Mouse (Mus musculus): Measurements from ENCODE around the gene Wnk2. TPM values are rescaled to one million over a fixed set of nuclear protein-coding genes. Genes with fewer than 3 reads are reported as not detected.

Wnk2 gene
- total RNA-seq, 2 experiments from 2014 or later: not detected

DNA sequence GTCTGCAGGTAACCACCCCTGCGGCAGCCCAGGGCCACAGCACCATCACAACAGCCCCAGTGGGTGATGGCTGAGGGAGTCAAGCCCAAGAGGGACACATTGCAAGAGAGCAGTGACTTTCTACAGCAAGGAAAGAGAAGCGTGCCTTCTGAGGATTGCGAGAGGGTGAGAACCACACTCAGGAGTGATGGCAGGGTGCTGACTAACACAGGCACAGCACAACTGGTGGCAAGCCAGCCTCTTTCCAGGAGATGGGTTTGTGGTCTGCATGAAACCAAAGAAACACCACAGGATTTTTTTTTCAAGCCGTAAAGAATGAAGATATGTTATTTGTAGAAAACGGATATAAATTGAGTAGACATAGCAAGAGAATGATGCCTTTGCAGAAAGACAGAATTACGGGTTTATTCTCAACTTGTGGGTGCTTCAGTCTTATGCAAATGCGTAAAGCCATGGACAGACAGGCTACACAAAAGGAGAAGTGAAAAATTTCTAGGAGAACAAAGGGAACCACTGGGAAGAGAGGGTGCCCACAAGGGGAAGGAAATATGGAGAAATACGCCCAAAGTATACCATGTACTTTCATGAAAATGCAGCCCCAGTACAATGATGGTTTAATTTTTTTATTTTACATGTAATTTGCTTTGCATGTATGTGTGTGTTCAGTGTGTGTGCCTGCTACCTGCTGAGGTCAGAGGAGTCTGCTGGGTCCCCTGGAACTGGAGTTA, 39.5 kb downstream of the Wnk2 start:
- ATAC-seq (replicated peaks; ENCODE audit: low FRiP score, poor library complexity, severe bottlenecking): no peak

DNA sequence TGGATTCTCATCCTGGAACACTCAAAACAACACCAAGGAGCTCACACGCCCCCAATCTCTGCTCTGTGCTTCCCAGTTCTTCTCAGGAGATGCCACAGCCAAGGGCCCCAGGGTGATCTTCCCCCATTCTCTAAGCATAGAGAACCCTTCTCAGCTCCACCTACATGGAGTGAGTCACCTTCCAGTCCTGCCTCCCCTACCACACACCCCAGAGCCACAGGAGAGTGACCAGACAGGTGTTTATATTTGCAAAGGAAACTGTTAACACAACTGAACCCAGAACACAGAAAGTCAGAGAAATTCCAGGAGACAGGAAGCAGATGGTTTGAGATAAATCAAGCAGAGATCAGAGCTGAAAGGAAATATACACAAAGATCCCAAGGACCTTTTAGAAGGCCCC, 43.9 kb downstream of the Wnk2 start:
- no peak for ATAC-seq (replicated peaks; ENCODE audit: low FRiP score, poor library complexity, severe bottlenecking)

DNA sequence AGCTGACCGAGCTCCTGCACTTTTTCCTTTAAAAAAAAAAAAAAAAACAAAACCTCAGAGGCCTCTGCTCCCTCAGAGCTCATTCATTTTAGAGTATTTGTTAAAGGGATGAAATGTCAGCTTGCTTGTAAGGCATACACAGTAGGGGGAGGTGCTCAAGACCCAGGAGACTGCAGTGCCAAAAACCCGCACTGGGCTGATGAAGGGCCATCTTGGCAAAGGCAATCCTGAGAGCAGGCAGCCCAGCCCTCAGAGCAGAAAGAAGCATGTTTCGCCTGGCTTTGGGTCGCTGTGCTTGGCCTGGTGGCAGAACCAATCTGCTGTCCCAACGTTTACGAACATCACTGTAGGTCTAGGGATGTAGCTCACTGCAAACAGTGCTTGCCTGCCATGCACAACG, 44.6 kb downstream of the Wnk2 start:
- ATAC-seq (replicated peaks; ENCODE audit: low FRiP score, poor library complexity, severe bottlenecking): no peak

DNA sequence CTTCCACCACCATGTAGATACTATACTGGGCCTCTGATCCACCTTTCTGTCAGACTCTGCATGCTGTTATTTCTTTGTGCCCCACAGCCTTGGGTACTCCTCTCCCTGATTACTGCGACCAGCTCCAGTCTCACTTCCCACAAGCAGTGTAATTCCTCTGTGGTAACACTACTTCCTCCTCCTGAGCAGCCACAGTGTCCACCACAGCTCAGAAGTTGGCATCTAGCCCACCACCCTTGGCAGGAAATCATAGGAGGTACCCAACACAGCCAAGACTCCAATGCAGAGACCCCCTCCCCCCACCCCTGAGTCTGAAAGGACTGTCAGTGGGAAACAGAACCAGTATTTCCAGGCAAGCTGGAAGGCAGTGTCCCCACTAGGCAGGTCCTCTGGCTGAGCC, 47.4 kb downstream of the Wnk2 start:
- ATAC-seq (replicated peaks; ENCODE audit: low FRiP score, poor library complexity, severe bottlenecking): no peak

DNA sequence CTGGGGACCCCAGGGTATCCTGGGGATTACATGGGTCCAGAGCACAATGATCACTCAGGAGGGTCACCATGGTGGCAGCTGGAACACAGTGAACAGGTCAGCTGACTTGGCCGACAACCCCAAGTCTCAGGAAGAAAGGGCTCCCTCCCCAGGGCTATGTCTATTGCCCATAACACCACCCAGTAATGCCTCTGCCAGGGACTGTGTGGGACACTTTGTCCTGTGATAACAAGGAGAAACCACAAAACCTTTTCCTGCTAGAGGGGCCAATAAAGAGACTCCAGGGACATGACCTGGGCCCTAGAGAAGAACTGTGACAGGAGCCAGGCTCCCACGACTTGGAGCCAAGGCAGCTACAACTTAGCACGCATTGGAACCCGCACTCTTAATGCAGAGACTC, 51.0 kb downstream of the Wnk2 start:
- no peak for ATAC-seq (replicated peaks; ENCODE audit: low FRiP score, poor library complexity, severe bottlenecking)

DNA sequence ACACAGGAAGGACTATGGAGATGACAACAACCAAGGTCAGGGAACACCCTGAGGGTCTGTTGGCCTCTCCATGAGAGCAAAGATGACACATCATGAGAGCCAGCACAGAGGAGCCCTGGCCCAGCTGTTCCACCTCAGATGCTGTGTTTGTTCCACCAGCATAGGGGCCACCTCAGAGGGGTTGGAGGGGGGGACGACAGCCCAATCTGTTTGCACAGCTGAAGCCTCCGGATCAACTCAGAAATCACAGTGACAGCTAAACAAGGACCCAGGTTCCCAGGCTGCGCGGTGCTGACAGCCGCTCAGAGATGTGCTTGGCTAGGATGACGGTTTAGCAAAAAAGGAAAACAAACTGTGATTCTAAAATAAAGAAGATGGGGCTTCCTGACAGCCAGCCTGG, 53.1 kb downstream of the Wnk2 start:
- ATAC-seq (replicated peaks; ENCODE audit: low FRiP score, poor library complexity, severe bottlenecking): no peak

DNA sequence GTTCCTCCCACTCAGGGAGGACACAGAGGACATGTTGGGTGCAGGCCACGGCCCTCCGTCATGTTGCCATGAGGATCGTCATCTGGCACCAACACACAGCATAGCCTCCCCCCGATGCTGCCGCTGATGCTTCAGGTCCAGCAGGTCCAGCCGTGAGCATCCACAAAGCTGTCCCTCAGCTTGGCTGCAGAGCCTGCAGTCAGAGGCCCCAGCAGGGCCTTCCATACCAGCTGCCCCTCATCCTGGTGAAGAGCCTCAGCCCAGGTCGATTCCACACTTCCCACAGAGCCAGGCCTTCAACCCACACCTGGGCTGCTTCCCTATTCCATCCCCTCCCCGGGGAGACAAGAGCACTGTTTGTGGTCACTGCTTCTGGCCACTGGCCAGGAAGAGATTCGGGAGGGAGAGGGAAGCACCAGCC, 54.3 kb downstream of the Wnk2 start:
- ATAC-seq (replicated peaks; ENCODE audit: low FRiP score, poor library complexity, severe bottlenecking): no peak

DNA sequence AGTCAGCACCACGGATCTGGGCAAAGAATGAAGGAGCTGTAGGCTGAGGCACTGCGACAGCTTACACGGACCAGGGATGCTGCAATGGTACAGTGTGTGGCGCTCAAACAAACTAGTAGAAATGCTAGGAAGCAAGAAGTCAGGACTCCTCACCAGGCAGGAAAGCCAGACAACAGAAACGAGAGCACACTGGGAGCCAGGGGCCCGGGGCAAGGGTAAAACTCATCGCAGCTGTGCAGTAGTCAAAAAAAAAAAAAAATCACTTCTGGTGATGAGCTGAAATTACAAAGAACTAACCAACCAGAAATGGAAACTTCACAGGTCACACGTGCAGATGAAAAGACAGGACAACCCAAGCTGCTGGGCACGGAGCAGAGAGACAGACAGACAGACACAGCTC, 55.2 kb downstream of the Wnk2 start:
- ATAC-seq (replicated peaks; ENCODE audit: low FRiP score, poor library complexity, severe bottlenecking): no peak

DNA sequence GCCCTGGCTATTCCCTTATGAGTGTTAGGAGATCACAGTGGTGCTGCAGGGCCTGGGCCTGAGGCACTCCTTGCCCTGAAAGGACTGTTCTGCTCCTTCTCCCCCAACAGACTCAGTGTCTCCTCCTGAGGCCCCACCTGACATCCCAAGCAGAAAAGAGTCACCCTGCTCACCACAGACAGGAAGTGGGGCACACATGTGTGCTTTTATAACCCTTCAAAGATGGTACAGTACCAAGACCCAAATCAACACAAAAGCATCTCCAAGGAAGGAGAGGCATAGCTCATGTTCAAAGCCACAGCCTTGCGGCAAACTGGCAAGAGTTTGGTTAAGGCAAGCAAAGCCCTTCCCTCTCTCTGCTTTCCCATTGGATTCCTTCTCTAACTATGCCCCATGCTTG, 57.6 kb downstream of the Wnk2 start:
- no peak for ATAC-seq (replicated peaks; ENCODE audit: low FRiP score, poor library complexity, severe bottlenecking)

DNA sequence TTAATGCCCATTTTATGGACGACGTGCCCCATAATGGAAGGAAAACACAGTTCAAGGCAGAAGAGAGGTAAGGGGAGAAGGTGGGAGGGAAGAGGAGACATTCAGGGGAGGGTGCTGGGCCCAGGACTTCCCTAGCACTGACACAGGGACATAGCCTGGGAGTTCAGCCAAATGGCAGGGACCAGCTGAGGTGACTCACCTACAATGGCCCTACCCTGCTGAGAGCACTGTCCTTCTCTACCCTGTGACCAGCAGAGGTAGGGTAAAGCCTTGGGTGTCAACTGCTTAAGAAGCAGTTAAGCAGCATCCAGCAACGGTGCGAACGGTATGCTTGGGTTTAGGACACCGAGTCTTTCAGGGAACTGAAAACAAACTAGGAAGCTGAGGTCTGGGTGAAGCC, 58.9 kb downstream of the Wnk2 start:
- no peak for ATAC-seq (replicated peaks; ENCODE audit: low FRiP score, poor library complexity, severe bottlenecking)

DNA sequence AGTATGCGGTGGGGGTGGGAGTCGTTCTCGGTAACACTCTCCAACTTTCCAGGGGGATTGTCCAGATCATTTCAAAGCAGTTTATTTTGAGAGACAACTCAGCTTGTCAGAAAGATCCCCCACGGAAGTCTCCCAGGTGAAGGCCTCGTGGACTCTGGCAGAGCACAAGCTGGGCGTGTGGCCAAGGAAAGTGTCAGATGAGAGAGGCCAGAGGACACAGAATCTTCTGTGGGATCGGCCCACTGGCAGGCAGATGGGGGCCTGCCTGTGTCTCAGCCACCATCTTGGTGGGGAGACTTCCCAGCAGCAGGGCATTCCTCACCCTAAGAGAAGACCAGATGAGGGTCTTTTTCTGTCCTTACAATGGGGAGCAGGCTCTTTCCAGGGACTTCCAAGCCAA, 60.4 kb downstream of the Wnk2 start:
- ATAC-seq (replicated peaks; ENCODE audit: low FRiP score, poor library complexity, severe bottlenecking): no peak

DNA sequence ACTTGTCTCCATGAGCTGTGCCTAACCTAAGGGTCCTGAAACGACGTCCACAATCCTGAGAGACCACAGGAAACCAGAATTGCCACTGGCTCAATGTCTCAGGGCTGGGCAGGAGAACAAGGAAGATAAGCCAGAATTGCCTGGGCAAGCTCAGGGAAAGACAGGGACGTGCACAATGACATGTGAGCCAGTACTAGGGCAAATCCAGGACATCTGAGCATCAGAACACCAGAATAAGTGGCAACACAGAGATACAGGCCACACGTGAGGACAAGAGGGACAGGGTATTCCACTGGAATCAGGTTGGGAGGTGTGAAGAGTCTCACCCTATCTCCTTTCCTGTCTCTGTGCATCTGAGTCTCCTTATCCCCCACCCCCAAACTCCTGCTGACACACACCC, 61.4 kb downstream of the Wnk2 start:
- no peak for ATAC-seq (replicated peaks; ENCODE audit: low FRiP score, poor library complexity, severe bottlenecking)

DNA sequence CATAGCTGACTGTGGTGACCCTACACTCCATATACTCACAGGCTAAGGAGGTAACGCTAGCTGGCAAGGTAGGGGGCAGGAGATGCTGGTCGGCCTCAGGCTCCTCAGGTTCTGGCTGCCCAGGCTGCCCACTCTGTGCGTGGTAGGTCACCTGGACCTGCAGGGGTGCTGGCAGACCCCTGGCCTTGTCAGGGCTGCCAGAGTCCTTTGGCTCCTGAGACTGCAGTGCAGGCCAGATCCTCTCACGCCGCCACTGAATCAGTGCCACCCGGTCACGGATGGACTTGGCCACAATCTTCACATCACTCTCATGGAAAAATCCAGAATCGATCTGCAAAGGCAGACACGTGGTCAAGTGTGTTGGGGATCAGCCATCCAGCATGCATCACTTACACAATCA, 62.6 kb downstream of the Wnk2 start:
- ATAC-seq (replicated peaks; ENCODE audit: low FRiP score, poor library complexity, severe bottlenecking): no peak

DNA sequence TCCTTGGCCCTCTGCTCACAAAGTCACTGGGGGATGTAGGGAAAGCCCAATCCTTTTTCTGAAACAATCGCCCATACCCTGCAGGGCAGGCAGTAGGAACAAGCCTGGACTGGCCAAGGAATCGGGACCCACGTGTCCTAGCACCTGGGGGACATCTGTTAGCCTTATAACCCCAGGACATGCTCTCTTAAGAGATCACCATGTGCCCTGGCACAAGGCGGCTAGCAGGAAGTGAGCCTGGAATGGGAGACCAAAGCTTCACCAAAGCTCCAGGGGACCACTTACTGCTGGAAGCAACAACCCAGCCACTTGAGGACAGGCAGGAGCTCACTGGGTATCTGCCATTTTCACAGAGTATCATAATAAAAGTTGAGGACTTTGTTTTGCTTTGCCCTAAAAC, 63.0 kb downstream of the Wnk2 start:
- no peak for ATAC-seq (replicated peaks; ENCODE audit: low FRiP score, poor library complexity, severe bottlenecking)

DNA sequence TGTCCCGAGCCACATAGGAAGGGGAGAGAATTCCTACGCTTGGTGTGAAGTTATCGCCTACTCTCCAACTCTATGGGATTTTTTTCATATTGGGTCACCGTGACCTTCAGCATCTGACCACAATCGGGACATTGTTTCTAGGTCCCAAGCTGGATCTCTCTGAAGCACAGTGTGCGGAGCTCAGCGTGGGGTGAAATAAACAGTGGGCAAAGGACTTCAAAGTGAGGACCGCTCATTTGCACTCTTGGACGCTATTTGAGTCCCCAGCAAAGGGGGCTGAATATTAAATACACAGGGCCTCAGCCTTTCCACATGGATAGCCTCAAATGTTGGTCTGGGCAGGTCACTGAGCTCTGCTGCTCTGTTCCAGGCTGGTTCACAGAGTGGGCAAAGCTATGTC, 63.9 kb downstream of the Wnk2 start:
- no peak for ATAC-seq (replicated peaks; ENCODE audit: low FRiP score, poor library complexity, severe bottlenecking)

DNA sequence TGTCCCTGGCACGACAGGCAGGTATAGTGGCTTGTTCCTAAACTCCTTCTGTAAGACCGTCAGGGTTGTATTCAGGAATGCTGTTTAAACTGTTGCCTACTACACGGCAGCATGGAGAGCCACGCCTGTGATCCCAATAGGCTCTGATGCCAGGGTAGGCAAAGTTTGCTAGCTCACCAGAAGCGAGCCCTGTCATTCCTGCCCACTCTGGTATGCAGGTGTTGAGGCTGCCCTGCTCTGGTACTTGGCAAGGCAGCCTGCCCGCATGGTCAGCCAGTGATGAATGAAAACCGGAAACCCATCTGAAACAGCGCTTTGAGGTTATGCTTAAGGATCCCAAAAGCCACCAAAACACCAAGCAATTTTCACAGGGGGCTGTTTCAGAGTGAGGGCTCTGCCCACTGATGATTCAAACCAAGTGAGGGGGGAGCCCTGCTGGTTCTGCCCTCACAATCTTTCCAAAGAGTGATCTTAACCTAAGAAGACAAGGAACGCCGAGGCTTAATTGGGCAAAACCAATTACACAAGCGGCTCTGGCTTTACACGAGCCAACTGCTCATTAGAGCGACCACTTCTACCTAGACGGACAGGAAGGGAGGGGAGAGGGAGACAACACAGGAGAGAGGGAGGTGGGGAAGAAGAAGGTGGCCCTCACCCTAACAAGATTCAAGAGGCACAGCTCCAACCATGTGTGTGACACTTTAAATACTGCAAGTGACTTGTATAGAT, 65.5 kb downstream of the Wnk2 start:
- ATAC-seq (replicated peaks; ENCODE audit: low FRiP score, poor library complexity, severe bottlenecking): no peak

DNA sequence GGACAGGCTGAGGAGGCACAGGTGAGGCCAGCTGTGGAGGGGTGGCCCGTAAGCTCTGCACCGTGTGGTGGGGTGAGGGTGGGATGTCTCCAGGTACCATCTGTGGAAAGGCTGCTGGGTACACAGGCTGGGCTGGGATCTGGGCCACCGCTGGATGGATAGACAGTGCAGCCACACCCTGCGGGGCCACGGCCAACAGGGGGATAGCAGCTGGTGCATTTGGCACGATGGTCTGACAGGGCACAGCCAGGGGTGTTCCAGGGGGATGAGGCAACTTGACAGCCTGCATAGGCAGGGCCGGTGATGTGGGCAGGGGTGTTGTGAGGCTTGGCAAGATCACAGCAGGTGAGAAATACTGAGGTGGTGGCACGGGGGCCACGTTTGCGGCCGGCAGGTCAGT, 71.6 kb downstream of the Wnk2 start:
- no peak for ATAC-seq (replicated peaks; ENCODE audit: low FRiP score, poor library complexity, severe bottlenecking)

DNA sequence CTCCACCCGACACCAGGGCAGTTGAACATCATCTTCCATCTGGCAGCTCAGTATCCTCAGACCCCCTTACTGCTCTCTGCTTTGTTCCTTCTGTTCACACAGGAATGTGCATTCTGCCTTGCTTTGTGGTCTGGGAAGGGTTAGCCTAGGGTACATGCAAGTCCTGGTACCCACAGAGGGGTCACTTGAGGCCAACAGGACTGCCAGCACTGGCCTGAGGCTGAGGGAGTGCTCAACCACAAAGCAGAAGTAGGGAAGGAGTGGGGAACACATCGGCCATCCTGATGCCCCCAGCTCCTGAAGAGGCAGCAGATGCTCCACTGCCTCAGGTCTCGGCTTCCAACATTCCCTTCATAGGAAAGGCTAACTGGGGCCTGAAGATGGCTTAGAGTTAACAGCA, 72.4 kb downstream of the Wnk2 start:
- no peak for ATAC-seq (replicated peaks; ENCODE audit: low FRiP score, poor library complexity, severe bottlenecking)

DNA sequence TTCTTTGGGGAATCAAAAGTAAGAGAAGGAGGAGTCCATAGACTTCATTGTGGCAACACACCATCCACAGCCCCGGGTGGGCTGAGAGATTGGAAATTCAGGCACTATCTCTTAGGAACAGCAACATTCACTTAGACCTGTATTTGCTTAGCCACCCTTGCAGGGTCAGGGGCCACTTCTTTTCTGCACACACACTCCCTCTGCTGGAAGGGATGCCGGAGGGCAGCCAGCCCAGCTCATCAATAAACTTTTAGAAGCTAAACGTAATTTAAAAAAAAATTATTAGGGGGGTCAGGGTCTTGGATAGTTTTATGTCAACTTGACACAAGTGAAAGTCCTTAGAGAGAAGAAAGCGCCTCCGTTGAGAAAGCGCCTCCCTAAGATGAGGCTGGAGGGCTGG, 74.5 kb downstream of the Wnk2 start:
- ATAC-seq (replicated peaks; ENCODE audit: low FRiP score, poor library complexity, severe bottlenecking): no peak

DNA sequence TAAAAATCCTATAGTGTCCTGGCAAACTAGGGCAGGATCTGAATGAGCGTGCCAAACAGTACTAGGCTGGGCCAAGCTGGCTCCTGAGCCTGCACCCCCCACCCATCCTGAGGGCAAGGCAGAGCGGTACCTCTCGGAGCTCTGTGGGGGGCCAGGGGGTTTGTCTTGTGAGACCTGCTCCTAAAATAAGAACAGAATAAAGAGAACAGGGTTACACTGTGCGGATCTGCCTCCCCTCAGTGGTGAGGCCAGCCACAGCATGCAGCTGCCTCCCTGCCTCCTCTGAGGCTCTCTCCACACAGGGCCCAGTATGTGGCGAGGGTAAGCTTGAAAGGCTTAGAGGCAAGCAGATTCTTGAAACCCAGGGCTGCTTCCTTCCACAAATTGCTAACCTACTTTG, 76.0 kb downstream of the Wnk2 start:
- no peak for ATAC-seq (replicated peaks; ENCODE audit: low FRiP score, poor library complexity, severe bottlenecking)

DNA sequence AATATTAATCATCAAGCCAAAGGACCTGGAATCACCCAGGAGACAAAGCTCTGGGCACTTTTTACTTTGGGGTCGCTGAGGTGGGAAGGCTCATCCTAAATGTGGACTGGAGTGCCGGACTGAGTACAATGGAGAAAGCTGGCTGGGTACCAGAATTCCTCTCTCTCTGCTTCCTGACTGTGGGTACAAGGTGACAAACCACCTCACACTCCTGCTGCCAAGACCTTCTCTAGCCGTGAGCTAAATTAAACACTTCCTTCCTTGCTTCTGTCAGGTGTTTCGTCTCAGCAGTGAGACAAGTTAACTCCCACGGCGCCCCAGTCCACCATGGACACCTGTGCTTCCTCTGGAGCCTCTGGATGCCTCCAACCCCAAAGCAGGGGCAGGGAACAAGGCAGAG, 77.8 kb downstream of the Wnk2 start:
- no peak for ATAC-seq (replicated peaks; ENCODE audit: low FRiP score, poor library complexity, severe bottlenecking)

DNA sequence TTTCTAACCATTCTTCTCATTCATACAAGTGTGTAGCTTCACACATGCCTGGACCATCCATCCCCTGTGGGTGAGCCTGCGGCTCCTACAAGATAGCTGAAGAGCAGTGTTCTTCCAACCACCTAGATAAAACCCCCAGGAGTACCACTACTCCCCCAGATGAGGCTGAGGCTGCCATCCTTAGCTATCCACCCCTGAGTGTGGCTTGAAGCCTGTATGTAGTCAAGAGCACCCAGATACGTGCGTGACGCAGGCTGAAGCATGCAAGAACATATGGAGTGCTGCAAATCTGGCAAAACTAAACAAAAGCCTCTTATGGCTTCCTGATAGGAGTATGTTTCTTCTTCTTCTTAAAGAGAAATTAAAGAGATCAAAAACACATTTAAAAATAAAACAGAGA, 78.4 kb downstream of the Wnk2 start:
- no peak for ATAC-seq (replicated peaks; ENCODE audit: low FRiP score, poor library complexity, severe bottlenecking)
